Mouse (Mus musculus) embryonic facial prominence, embryonic 13.5 days (tissue): ENCODE results near the gene Tmem135. TPM values are rescaled to one million over a fixed set of nuclear protein-coding genes. Genes with fewer than 3 reads are reported as not detected.
"Not testable (repeated sequence)": the region's sequence is repeated elsewhere in the genome, so short reads cannot be mapped to it uniquely, and the experiment has no call there.

Experiments used
- ATAC-seq: fragments of 200-750 bp; cut with Nextera tagmentation; 2 replicates; pipeline ENCODE4 v1.8.0; 2017; ENCODE audit warnings: low read depth; ENCODE audit not compliant: insufficient number of reproducible peaks, insufficient read depth, low FRiP score, low TSS enrichment
- H3K27ac ChIP-seq: fragments of 300-500 bp; sonication (generic); 2 replicates; pipeline ENCODE4 v1.5.1; 2015; ENCODE audit warnings: moderate library complexity, mild to moderate bottlenecking, inconsistent platforms
- H3K27me3 ChIP-seq: fragments of 300-500 bp; sonication (generic); 2 replicates; pipeline ENCODE4 v1.6.1; 2015; ENCODE audit warnings: mild to moderate bottlenecking, inconsistent platforms
- H3K36me3 ChIP-seq: fragments of 300-500 bp; sonication (generic); 2 replicates; pipeline ENCODE4 v1.6.1; 2015; ENCODE audit warnings: mild to moderate bottlenecking, inconsistent platforms
- H3K4me1 ChIP-seq: fragments of 300-500 bp; sonication (generic); 2 replicates; pipeline ENCODE4 v1.6.1; 2015; ENCODE audit warnings: inconsistent platforms
- H3K4me2 ChIP-seq: fragments of 300-500 bp; sonication (generic); 2 replicates; pipeline ENCODE4 v1.6.1; 2015; ENCODE audit warnings: moderate library complexity, mild to moderate bottlenecking, inconsistent platforms
- H3K4me3 ChIP-seq: fragments of 300-500 bp; sonication (generic); 2 replicates; pipeline ENCODE4 v1.5.1; 2015; ENCODE audit warnings: mild to moderate bottlenecking, inconsistent platforms
- H3K9ac ChIP-seq: fragments of 300-500 bp; sonication (generic); 2 replicates; pipeline ENCODE4 v1.6.1; 2015; ENCODE audit warnings: mild to moderate bottlenecking, inconsistent platforms
- H3K9me3 ChIP-seq: fragments of 300-500 bp; sonication (generic); 2 replicates; pipeline ENCODE4 v1.6.1; 2016; ENCODE audit warnings: inconsistent platforms
- WGBS: fragments of 180-500 bp; shearing (Covaris S2); methylation state at CpG from one replicate; pipeline ENCODE4 v1.1.7; 2015; ENCODE audit warnings: mixed read lengths; 5-methylcytosine and 5-hydroxymethylcytosine counted together
- polyA plus RNA-seq: library from polyadenylated mRNA; unstranded; fragments of >200 nt; fragmentation: Nextera tagmentation; extraction: Ambion mirVana; gene quantifications from 2 replicates; pipeline ENCODE4 v1.2.1, GENCODE M21; 2015

Tmem135 gene
- polyA plus RNA-seq, 1 experiment from 2014 or later, result 24.0 TPM

GRCm38 (mm10) chr7:89311555-89311954, 92.5 kb downstream of the Tmem135 start:
- Histone ChIP-seq H3K9me3 (peaks cover 3% of the 10 kb centered on the region; the same call in 1 of the 2 replicates), H3K27me3 (no peaks in the 10 kb centered on the region), H3K4me1 (no peaks in the 10 kb centered on the region), H3K9ac (no peak overlapping the region), H3K4me2 (no peak overlapping the region), H3K4me3 (no peak overlapping the region), H3K27ac (no peak overlapping the region), H3K36me3 (peaks cover 10% of the 10 kb centered on the region)
- WGBS, result 97% methylated on average over 1 of the region's 1 CpGs
- ATAC-seq, result no peak

GRCm38 (mm10) chr7:89308926-89309325, 95.1 kb downstream of the Tmem135 start:
- Histone ChIP-seq H3K36me3 (peaks cover 10% of the 10 kb centered on the region), H3K4me3 (no peak overlapping the region), H3K4me1 (no peaks in the 10 kb centered on the region), H3K27me3 (no peaks in the 10 kb centered on the region), H3K27ac (no peak overlapping the region), H3K4me2 (no peak overlapping the region), H3K9ac (no peak overlapping the region), H3K9me3 (peaks cover 3% of the 10 kb centered on the region; the same call in 1 of the 2 replicates)
- ATAC-seq, result no peak
- WGBS, result 58% methylated on average over 3 of the region's 3 CpGs

GRCm38 (mm10) chr7:89308238-89308637, 95.8 kb downstream of the Tmem135 start:
- no peaks in the 10 kb centered on the region for H3K4me1 ChIP-seq
- WGBS, result 67% methylated on average over 11 of the region's 11 CpGs
- no peak overlapping the region for H3K27ac ChIP-seq
- peaks cover 3% of the 10 kb centered on the region; the same call in 1 of the 2 replicates for H3K9me3 ChIP-seq
- no peaks in the 10 kb centered on the region for H3K27me3 ChIP-seq
- no peak for ATAC-seq
- no peak overlapping the region for H3K9ac ChIP-seq
- no peak overlapping the region for H3K4me2 ChIP-seq
- H3K4me3 ChIP-seq, result no peak overlapping the region
- H3K36me3 ChIP-seq, result peaks cover 12% of the 10 kb centered on the region

- WGBS, result 85% methylated on average over 6 of the region's 6 CpGs
- peaks cover 8% of the 10 kb centered on the region for H3K36me3 ChIP-seq
- H3K9me3 ChIP-seq, result peaks cover 3% of the 10 kb centered on the region; the same call in 1 of the 2 replicates
- H3K4me1 ChIP-seq, result no peaks in the 10 kb centered on the region
- no peak overlapping the region for H3K4me3 ChIP-seq
- H3K9ac ChIP-seq, result no peak overlapping the region
- H3K27ac ChIP-seq, result no peak overlapping the region
- no peaks in the 10 kb centered on the region for H3K27me3 ChIP-seq
- ATAC-seq, result no peak
- H3K4me2 ChIP-seq, result no peak overlapping the region
These were observed 97.2 kb downstream of the Tmem135 start for GRCm38 (mm10) chr7:89306831-89307230.

- Histone ChIP-seq H3K36me3 (peaks cover 15% of the 10 kb centered on the region), H3K27ac (no peak overlapping the region), H3K4me2 (no peak overlapping the region), H3K9me3 (no peaks in the 10 kb centered on the region), H3K4me1 (no peaks in the 10 kb centered on the region), H3K4me3 (no peak overlapping the region), H3K27me3 (no peaks in the 10 kb centered on the region), H3K9ac (no peak overlapping the region)
- no peak for ATAC-seq
- WGBS, result 93% methylated on average over 3 of the region's 3 CpGs
These were observed 99.1 kb downstream of the Tmem135 start for GRCm38 (mm10) chr7:89304958-89305357.

GRCm38 (mm10) chr7:89303765-89304164, 100.3 kb downstream of the Tmem135 start:
- Histone ChIP-seq H3K27ac (no peak overlapping the region), H3K27me3 (no peaks in the 10 kb centered on the region), H3K4me1 (no peaks in the 10 kb centered on the region), H3K36me3 (peaks cover 15% of the 10 kb centered on the region), H3K9me3 (no peaks in the 10 kb centered on the region), H3K4me3 (no peak overlapping the region), H3K4me2 (no peak overlapping the region), H3K9ac (no peak overlapping the region)
- 90% methylated on average over 1 of the region's 1 CpGs for WGBS
- no peak for ATAC-seq

- Histone ChIP-seq H3K9me3 (no peaks in the 10 kb centered on the region), H3K27me3 (no peaks in the 10 kb centered on the region), H3K4me1 (no peaks in the 10 kb centered on the region), H3K36me3 (peaks cover 15% of the 10 kb centered on the region), H3K4me3 (no peak overlapping the region), H3K27ac (no peak overlapping the region), H3K9ac (no peak overlapping the region), H3K4me2 (no peak overlapping the region)
- ATAC-seq, result no peak
- WGBS, result 77% methylated on average over 1 of the region's 1 CpGs
These were observed 105.0 kb downstream of the Tmem135 start for GRCm38 (mm10) chr7:89298911-89299458.

- Histone ChIP-seq H3K4me1 (no peaks in the 10 kb centered on the region), H3K27me3 (no peaks in the 10 kb centered on the region), H3K4me3 (no peak overlapping the region), H3K27ac (no peak overlapping the region), H3K9ac (no peak overlapping the region), H3K9me3 (no peaks in the 10 kb centered on the region), H3K36me3 (peaks cover 12% of the 10 kb centered on the region; the same call in 1 of the 2 replicates), H3K4me2 (no peak overlapping the region)
- ATAC-seq, result no peak
- WGBS, result 94% methylated on average over 1 of the region's 1 CpGs
These were observed 107.1 kb downstream of the Tmem135 start for GRCm38 (mm10) chr7:89296941-89297340.

- no peaks in the 10 kb centered on the region for H3K27me3 ChIP-seq
- H3K27ac ChIP-seq, result no peak overlapping the region
- WGBS, result 88% methylated on average over 7 of the region's 7 CpGs
- H3K9me3 ChIP-seq, result no peaks in the 10 kb centered on the region
- ATAC-seq, result no peak
- H3K4me2 ChIP-seq, result no peak overlapping the region
- H3K36me3 ChIP-seq, result peaks cover 7% of the 10 kb centered on the region
- H3K9ac ChIP-seq, result no peak overlapping the region
- no peaks in the 10 kb centered on the region for H3K4me1 ChIP-seq
- no peak overlapping the region for H3K4me3 ChIP-seq
These were observed 121.4 kb downstream of the Tmem135 start for GRCm38 (mm10) chr7:89282664-89283063.

GRCm38 (mm10) chr7:89270438-89270837, 133.6 kb downstream of the Tmem135 start:
- H3K27ac ChIP-seq, H3K27me3 ChIP-seq, H3K9me3 ChIP-seq, ATAC-seq, H3K4me2 ChIP-seq, H3K9ac ChIP-seq, H3K4me3 ChIP-seq, H3K4me1 ChIP-seq: not testable (repeated sequence)
- peaks cover 11% of the 10 kb centered on the region for H3K36me3 ChIP-seq

GRCm38 (mm10) chr7:89269826-89270225, 134.2 kb downstream of the Tmem135 start:
- no peak for ATAC-seq
- Histone ChIP-seq H3K9me3 (peaks cover 8% of the 10 kb centered on the region; the same call in 1 of the 2 replicates), H3K4me3 (no peak overlapping the region), H3K27me3 (no peaks in the 10 kb centered on the region), H3K27ac (no peak overlapping the region), H3K4me1 (peaks cover 3% of the 10 kb centered on the region; the same call in 1 of the 2 replicates), H3K4me2 (no peak overlapping the region), H3K36me3 (peaks cover 11% of the 10 kb centered on the region), H3K9ac (no peak overlapping the region)
- 81% methylated on average over 6 of the region's 6 CpGs for WGBS

- Histone ChIP-seq H3K27me3 (no peaks in the 10 kb centered on the region), H3K4me2 (no peak overlapping the region), H3K9ac (no peak overlapping the region), H3K36me3 (peaks cover 6% of the 10 kb centered on the region), H3K4me3 (no peak overlapping the region), H3K4me1 (peaks cover 3% of the 10 kb centered on the region; the same call in 1 of the 2 replicates), H3K27ac (no peak overlapping the region), H3K9me3 (peaks cover 5% of the 10 kb centered on the region; the same call in 1 of the 2 replicates)
- no peak for ATAC-seq
- WGBS, result 76% methylated on average over 1 of the region's 1 CpGs
These were observed 136.5 kb downstream of the Tmem135 start for GRCm38 (mm10) chr7:89267542-89267941.
